Mouse (Mus musculus) forebrain, embryonic 12.5 days (tissue): Measurements from ENCODE around the gene Gm20388. TPM values are rescaled to one million over a fixed set of nuclear protein-coding genes. Genes with fewer than 3 reads are reported as not detected.

Experiments
- ATAC-seq: fragments of 200-750 bp; cut with Nextera tagmentation; 2 replicates; pipeline ENCODE4 v1.8.0; 2017; ENCODE audit warnings: moderate TSS enrichment; ENCODE audit not compliant: low FRiP score
- H3K27ac ChIP-seq: fragments of 300-500 bp; sonication (generic); 2 replicates; pipeline ENCODE4 v1.5.1; 2016; ENCODE audit warnings: mild to moderate bottlenecking
- H3K27me3 ChIP-seq: fragments of 300-500 bp; sonication (generic); 2 replicates; pipeline ENCODE4 v1.6.1; 2016; ENCODE audit warnings: mild to moderate bottlenecking
- H3K36me3 ChIP-seq: fragments of 300-500 bp; sonication (generic); replicated peaks from 2 replicates; pipeline ENCODE4 v1.6.1; 2016; ENCODE audit warnings: mild to moderate bottlenecking
- H3K4me1 ChIP-seq: fragments of 300-500 bp; sonication (generic); 2 replicates; pipeline ENCODE4 v1.6.1; 2016
- H3K4me2 ChIP-seq: fragments of 300-500 bp; sonication (generic); 2 replicates; pipeline ENCODE4 v1.6.1; 2016; ENCODE audit warnings: mild to moderate bottlenecking, moderate library complexity
- H3K4me3 ChIP-seq: fragments of 300-500 bp; sonication (generic); replicated peaks from 2 replicates; pipeline ENCODE4 v1.5.1; 2016; ENCODE audit warnings: mild to moderate bottlenecking
- H3K9ac ChIP-seq: fragments of 300-500 bp; sonication (generic); 2 replicates; pipeline ENCODE4 v1.6.1; 2016; ENCODE audit warnings: mild to moderate bottlenecking
- H3K9me3 ChIP-seq: fragments of 300-500 bp; sonication (generic); 2 replicates; pipeline ENCODE4 v1.6.1; 2016
- WGBS: fragments of 180-500 bp; shearing (Covaris S2); methylation state at CpG from one replicate; pipeline ENCODE4 v1.1.7; 2016; 5-methylcytosine and 5-hydroxymethylcytosine counted together
- polyA plus RNA-seq: library from polyadenylated mRNA; unstranded; fragments of >200 nt; fragmentation: Nextera tagmentation; extraction: Ambion mirVana; gene quantifications from 2 replicates; pipeline ENCODE4 v1.2.1, GENCODE M21; 2016

Gm20388 gene
- polyA plus RNA-seq, 1 experiment from 2014 or later: not detected

DNA sequence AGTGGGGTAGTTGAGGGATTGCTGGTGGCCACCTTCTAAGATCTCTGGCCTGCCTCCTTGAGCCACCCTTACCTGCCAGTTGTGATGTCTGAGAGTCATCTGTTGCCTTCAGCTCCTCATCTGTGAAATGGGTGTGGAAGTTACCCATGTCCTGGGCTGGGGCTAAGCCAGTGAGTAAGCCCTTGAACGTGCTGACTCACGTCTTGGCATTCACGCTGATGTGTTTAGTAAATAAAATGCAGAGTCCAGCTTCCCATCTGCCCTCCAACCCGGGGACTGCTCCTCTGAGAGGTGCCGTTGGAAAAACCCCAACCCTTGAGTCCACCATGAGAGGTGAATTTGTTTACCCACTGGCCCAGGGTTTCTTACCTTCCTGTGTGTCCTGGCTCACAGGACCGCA lies 3435.2 kb downstream of the Gm20388 start:
- Histone ChIP-seq H3K9ac (no peak overlapping the region), H3K4me1 (peaks cover 4% of the 10 kb centered on the region; the same call in 1 of the 2 replicates), H3K27ac (no peak overlapping the region), H3K36me3 (0 out of 2 replicates have a peak, but pooled peaks cover 3% of the 10 kb centered on the region), H3K27me3 (no peaks in the 10 kb centered on the region), H3K9me3 (no peaks in the 10 kb centered on the region), H3K4me3 (no peak overlapping the region), H3K4me2 (no peak overlapping the region)
- no peak for ATAC-seq
- WGBS: 92% methylated on average over 6 of the region's 6 CpGs

DNA sequence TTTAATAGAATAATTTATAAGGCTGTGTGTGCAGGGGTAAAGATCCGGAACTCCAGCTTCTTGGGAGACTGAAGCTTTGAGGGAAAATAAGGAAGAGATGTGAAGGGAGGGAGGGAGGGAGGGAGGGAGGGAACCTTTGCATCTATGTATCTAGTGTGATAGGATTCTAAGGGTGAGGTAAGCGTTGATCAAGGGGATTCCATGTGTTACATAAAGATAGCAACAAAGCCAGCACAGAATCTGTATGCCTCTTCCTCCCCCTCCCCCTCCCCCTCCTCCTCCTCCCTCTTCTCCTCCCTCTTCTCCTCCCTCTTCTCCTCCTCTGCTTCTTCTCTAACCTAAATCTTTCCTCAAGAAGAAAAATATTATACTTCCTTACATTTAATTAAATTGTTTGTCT lies 3436.7 kb downstream of the Gm20388 start:
- no peak overlapping the region for H3K27ac ChIP-seq
- H3K9me3 ChIP-seq: no peaks in the 10 kb centered on the region
- ATAC-seq: no peak
- H3K4me2 ChIP-seq: no peak overlapping the region
- H3K9ac ChIP-seq: no peak overlapping the region
- H3K27me3 ChIP-seq: no peaks in the 10 kb centered on the region
- 85% methylated on average over 2 of the region's 2 CpGs for WGBS
- H3K4me3 ChIP-seq: no peak overlapping the region
- 0 out of 2 replicates have a peak, but pooled peaks cover 3% of the 10 kb centered on the region for H3K36me3 ChIP-seq
- H3K4me1 ChIP-seq: peaks cover 4% of the 10 kb centered on the region; the same call in 1 of the 2 replicates

DNA sequence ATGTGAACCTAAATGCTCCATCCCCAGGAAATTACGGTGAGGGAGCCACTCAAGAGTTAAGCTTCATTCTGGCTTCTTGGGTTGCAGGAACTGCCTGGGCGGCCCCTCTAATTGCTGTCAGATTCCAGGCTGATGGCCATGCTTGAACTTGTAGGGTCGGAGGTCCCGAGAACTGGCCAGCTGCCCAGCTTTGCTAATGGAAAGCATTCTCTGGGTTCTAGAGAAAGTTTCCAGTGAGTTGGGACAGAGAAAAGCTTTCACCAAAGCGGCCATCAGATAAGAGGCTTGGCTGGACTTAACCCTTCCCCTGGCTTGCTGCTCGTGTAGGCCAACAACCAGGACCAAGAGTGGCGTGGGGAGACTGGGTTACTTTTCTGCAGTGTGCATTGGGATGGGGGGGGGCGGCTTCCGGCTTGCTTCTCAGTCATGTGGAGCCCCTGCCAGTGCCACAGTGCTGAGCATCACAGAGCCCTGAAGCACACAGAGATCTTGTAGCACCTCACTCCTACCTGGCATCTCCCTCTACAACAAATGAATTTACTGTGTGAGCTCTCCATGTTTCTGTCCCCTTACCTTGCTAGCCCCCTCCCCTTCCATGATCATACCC lies 3437.7 kb downstream of the Gm20388 start:
- Histone ChIP-seq H3K27ac (no peak overlapping the region), H3K9me3 (no peaks in the 10 kb centered on the region), H3K4me1 (peaks cover 12% of the 10 kb centered on the region), H3K4me2 (no peak overlapping the region), H3K36me3 (0 out of 2 replicates have a peak, but pooled peaks cover 3% of the 10 kb centered on the region), H3K4me3 (no peak overlapping the region), H3K27me3 (no peaks in the 10 kb centered on the region), H3K9ac (no peak overlapping the region)
- ATAC-seq: no peak
- 66% methylated on average over 9 of the region's 9 CpGs for WGBS

- no peak overlapping the region for H3K9ac ChIP-seq
- 88% methylated on average over 4 of the region's 4 CpGs for WGBS
- H3K27me3 ChIP-seq: no peaks in the 10 kb centered on the region
- peaks cover 14% of the 10 kb centered on the region for H3K4me1 ChIP-seq
- no peak for ATAC-seq
- no peak overlapping the region for H3K4me3 ChIP-seq
- no peak overlapping the region for H3K27ac ChIP-seq
- H3K9me3 ChIP-seq: no peaks in the 10 kb centered on the region
- H3K36me3 ChIP-seq: 0 out of 2 replicates have a peak, but pooled peaks cover 3% of the 10 kb centered on the region
- H3K4me2 ChIP-seq: no peak overlapping the region
Observed at GRCm38 (mm10) chr8:123349073-123349472, 3438.4 kb downstream of the Gm20388 start.

DNA sequence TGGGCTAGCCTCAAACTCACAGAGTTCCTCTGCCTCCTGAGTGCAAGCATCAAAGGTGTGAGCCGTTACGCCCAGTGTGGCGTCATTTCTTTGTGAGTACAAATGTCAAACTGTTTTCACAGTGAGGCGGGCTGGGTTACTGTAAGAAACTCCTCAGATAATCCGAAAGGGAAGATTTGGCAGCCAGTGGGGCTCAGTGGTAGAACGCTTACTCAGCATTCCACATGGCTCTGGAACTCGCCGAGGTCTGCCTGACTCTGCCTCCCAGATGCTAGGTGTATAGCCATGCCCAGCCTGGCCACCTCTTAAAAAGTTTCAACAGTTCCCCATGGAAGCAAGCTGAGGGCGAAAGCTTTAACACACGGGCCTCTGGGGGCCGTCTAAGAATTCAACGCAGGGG lies 3441.5 kb downstream of the Gm20388 start:
- no peaks in the 10 kb centered on the region for H3K27me3 ChIP-seq
- H3K36me3 ChIP-seq: peaks cover 12% of the 10 kb centered on the region
- H3K4me3 ChIP-seq: no peak overlapping the region
- no peak overlapping the region for H3K27ac ChIP-seq
- no peak overlapping the region for H3K4me2 ChIP-seq
- H3K4me1 ChIP-seq: peaks cover 14% of the 10 kb centered on the region
- H3K9ac ChIP-seq: no peak overlapping the region
- ATAC-seq: no peak
- WGBS: 87% methylated on average over 12 of the region's 12 CpGs
- H3K9me3 ChIP-seq: no peaks in the 10 kb centered on the region

- WGBS: 55% methylated on average over 13 of the region's 13 CpGs
Observed at GRCm38 (mm10) chr8:123352786-123353185, 3442.1 kb downstream of the Gm20388 start.

GRCm38 (mm10) chr8:123353216-123353615 lies 3442.6 kb downstream of the Gm20388 start:
- Histone ChIP-seq H3K27ac (no peak overlapping the region), H3K4me2 (no peak overlapping the region), H3K4me3 (no peak overlapping the region), H3K36me3 (peaks cover 18% of the 10 kb centered on the region), H3K4me1 (peaks cover 10% of the 10 kb centered on the region), H3K9me3 (no peaks in the 10 kb centered on the region), H3K27me3 (no peaks in the 10 kb centered on the region), H3K9ac (no peak overlapping the region)
- 54% methylated on average over 11 of the region's 11 CpGs for WGBS
- no peak for ATAC-seq

More at GRCm38 (mm10) chr8:123352786-123353185, 3442.1 kb downstream of the Gm20388 start:
- Histone ChIP-seq H3K9ac (no peak overlapping the region), H3K9me3 (no peaks in the 10 kb centered on the region), H3K4me3 (no peak overlapping the region), H3K4me2 (no peak overlapping the region), H3K27ac (no peak overlapping the region), H3K36me3 (peaks cover 18% of the 10 kb centered on the region), H3K27me3 (no peaks in the 10 kb centered on the region), H3K4me1 (peaks cover 14% of the 10 kb centered on the region)
- no peak for ATAC-seq

GRCm38 (mm10) chr8:123361082-123361739 lies 3450.6 kb downstream of the Gm20388 start:
- Histone ChIP-seq H3K36me3 (peaks cover 34% of the 10 kb centered on the region), H3K27ac (peak overlapping the region; percentile 51; the same call in 1 of the 2 replicates), H3K9me3 (no peaks in the 10 kb centered on the region), H3K4me3 (no peak overlapping the region), H3K4me2 (no peak overlapping the region), H3K9ac (no peak overlapping the region), H3K27me3 (no peaks in the 10 kb centered on the region), H3K4me1 (no peaks in the 10 kb centered on the region)
- ATAC-seq: peak; percentile 80
- 42% methylated on average over 12 of the region's 12 CpGs for WGBS

DNA sequence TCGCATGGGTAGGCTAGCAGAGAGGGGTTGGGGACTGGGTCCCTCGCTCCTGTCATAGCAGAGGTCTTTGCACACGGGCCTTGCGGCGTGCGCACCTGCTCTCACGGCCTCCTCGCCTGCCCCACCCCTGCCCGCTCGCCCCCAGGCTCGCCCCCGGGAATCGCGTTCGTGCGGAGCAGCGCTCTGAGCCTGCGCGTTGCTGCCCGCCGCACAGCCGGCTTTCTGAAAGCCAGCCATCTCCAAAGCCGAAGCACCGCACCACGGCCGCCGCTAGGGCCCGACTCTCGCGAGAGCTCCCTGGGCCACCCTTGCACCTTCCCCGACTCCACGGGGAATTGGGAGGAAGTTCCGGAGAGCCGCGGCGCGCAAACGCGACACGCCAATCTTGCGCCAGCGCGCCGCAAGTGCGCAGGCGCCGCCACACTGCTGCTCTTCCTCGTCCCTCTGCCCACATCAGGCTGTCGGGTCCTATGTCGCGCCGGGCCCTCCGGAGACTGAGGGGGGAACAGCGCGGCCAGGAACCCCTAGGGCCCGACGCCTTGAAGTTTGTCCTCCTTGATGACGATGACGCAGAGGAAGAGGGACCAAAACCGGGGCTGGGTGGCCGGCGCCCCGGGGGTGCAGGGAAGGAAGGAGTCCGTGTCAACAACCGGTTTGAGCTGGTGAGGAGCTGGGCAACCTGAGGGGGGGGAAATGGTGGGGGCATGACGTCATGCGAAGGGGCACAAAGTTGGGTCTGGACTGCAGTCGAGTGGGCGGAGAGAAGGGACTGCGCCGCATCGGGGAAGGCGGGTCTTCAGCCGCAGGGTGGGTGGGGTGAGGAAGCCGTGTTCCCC lies 3463.0 kb downstream of the Gm20388 start, which contains the start of gene Tcf25:
TSS of gene Tcf25 (plus strand) at position 351 of the 836 bp plus-strand sequence.
- ATAC-seq: peak; percentile 93
- Histone ChIP-seq H3K27ac (peak within 1 kb of the TSS; percentile 96), H3K27me3 (no peaks in the 10 kb centered on the region), H3K4me1 (peaks cover 28% of the 10 kb centered on the region), H3K4me3 (peak within 1 kb of the TSS; percentile 76), H3K9ac (peak within 1 kb of the TSS; percentile 78), H3K4me2 (peak within 1 kb of the TSS; percentile 83), H3K9me3 (no peaks in the 10 kb centered on the region), H3K36me3 (peaks cover 15% of the 10 kb centered on the region)
- under 1% methylated on average over 75 of the region's 75 CpGs for WGBS

GRCm38 (mm10) chr8:123374239-123374578 lies 3463.6 kb downstream of the Gm20388 start:
- H3K27me3 ChIP-seq: no peaks in the 10 kb centered on the region
- peaks cover 28% of the 10 kb centered on the region for H3K4me1 ChIP-seq
- peak; percentile 81 for ATAC-seq
- peak overlapping the region; percentile 96 for H3K27ac ChIP-seq
- H3K36me3 ChIP-seq: peaks cover 11% of the 10 kb centered on the region
- peak overlapping the region; percentile 83 for H3K4me2 ChIP-seq
- peak overlapping the region; percentile 76 for H3K4me3 ChIP-seq
- peak overlapping the region; percentile 78 for H3K9ac ChIP-seq
- no peaks in the 10 kb centered on the region for H3K9me3 ChIP-seq
- 1% methylated on average over 20 of the region's 20 CpGs for WGBS

DNA sequence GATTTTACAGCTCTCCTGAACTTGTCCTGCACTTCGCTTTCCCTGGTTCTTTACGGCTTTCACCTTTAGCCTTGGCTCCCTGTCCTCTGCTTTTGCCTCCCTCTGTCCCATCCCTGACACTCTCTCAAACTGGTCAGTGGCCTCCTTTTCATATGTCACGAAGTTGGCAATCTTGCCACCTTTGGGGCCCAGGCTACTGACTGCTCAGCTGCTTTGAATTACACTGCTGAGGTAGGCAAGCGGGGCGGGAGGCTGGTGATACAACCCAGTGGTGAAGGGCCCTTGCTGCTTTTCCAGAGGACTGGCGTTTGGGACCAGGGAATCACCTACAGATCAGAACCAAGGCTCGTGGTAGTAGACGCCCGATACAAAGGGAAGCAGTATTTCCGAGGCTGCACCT lies 3465.1 kb downstream of the Gm20388 start:
- no peaks in the 10 kb centered on the region for H3K9me3 ChIP-seq
- no peak overlapping the region for H3K4me3 ChIP-seq
- ATAC-seq: no peak
- no peak overlapping the region for H3K4me2 ChIP-seq
- H3K4me1 ChIP-seq: peaks cover 28% of the 10 kb centered on the region
- H3K27ac ChIP-seq: peak overlapping the region; percentile 1; the same call in 1 of the 2 replicates
- peak overlapping the region; percentile 33; the same call in 1 of the 2 replicates for H3K9ac ChIP-seq
- 85% methylated on average over 10 of the region's 10 CpGs for WGBS
- peaks cover 11% of the 10 kb centered on the region; the same call in 1 of the 2 replicates for H3K36me3 ChIP-seq
- H3K27me3 ChIP-seq: no peaks in the 10 kb centered on the region

GRCm38 (mm10) chr8:123376106-123376505 lies 3465.5 kb downstream of the Gm20388 start:
- H3K4me1 ChIP-seq: peaks cover 28% of the 10 kb centered on the region
- no peak for ATAC-seq
- peak overlapping the region; percentile 1; the same call in 1 of the 2 replicates for H3K27ac ChIP-seq
- no peak overlapping the region for H3K4me2 ChIP-seq
- H3K9me3 ChIP-seq: no peaks in the 10 kb centered on the region
- H3K4me3 ChIP-seq: no peak overlapping the region
- WGBS: 62% methylated on average over 8 of the region's 8 CpGs
- H3K27me3 ChIP-seq: no peaks in the 10 kb centered on the region
- H3K9ac ChIP-seq: no peak overlapping the region
- H3K36me3 ChIP-seq: peaks cover 14% of the 10 kb centered on the region; the same call in 1 of the 2 replicates
